Mouse (Mus musculus) E14TG2a.4 (cell line): ENCODE measurements around the gene Plin3.

Experiments
- H3K27me3 ChIP-seq: 2 replicates; pipeline ENCODE4 v1.6.1; 2014; ENCODE audit warnings: low read length, control low read depth; ENCODE audit not compliant: insufficient read depth
- H3K36me3 ChIP-seq: 2 replicates; pipeline ENCODE4 v1.6.1; 2014; ENCODE audit warnings: low read length, control low read depth; ENCODE audit not compliant: insufficient read depth
- H3K4me1 ChIP-seq: replicated peaks from 2 replicates; pipeline ENCODE4 v1.6.1; 2014; ENCODE audit warnings: low read depth, low read length, control low read depth
- H3K4me3 ChIP-seq: replicated peaks from 2 replicates; pipeline ENCODE4 v1.5.1; 2014; ENCODE audit warnings: mild to moderate bottlenecking, low read length
- H3K9me3 ChIP-seq: 2 replicates; pipeline ENCODE4 v1.6.1; 2014; ENCODE audit warnings: low read length, control low read depth
- CTCF ChIP-seq: conservative IDR thresholded peaks from 2 replicates; pipeline ENCODE4 v1.5.1; 2014; ENCODE audit warnings: low read length
- NANOG ChIP-seq: IDR thresholded peaks from 2 replicates; pipeline ENCODE4 v1.6.1; 2014; ENCODE audit warnings: borderline replicate concordance, low read length, mixed read lengths
- POU5F1 ChIP-seq: IDR thresholded peaks from 2 replicates; pipeline ENCODE4 v1.6.1; 2014; ENCODE audit warnings: low read length, borderline replicate concordance

The Plin3 gene

DNA sequence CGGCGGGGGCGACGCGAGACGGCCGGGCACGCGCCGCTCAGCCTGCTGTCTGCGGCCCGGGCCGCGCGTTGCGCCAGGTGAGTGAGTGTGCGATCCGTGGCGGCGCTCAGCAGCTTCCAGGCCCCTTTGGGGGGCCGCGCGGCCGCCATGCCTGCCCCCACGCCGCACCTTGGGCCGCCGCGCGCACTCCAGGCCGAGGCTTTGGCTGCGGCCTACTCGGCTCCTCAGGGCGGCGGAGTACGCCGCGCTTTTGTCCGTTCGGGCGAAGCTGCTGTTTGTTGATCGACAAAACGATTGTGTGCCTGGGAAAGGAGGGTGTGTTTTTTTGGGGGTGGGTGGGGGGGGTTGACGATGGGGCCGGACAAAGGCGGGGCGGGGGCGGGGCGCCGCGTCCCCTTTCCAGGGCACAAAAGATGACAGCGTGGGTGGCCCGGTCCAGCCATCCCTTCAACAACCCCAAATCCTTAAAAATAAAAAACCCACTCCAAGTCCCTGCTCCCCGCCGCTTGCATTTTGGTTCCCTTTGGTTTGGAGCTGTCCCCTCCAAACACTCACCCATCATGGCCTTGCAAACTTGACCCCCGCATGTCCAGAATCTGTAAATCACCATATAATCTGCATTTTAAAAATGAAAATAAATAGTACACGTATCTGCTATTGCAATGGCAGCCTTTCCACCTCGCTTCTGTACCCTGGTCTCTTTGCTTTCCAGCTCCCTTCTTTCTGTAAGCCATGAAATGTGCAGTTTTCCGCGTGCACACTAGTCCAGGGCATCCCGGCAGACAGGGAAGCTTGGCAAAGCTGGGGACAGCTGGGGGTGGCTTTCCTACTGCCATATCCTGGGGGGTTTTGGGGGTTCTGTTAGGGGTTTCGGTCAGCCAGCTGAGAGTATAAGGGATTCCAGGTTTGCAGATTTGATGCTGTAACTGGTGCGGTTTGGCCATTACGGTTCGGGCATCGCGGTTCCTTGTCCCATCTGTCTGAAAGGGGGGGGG lies 33.8 kb upstream of the Plin3 start:
- no peaks in the 10 kb centered on the region for H3K27me3 ChIP-seq
- peaks cover 77% of the 10 kb centered on the region for H3K4me1 ChIP-seq
- H3K36me3 ChIP-seq, result peaks cover 65% of the 10 kb centered on the region
- TF ChIP-seq CTCF (no peak), POU5F1 (no peak), NANOG (no peak)
- H3K9me3 ChIP-seq, result no peaks in the 10 kb centered on the region
- peak overlapping the region; percentile 92 for H3K4me3 ChIP-seq

DNA sequence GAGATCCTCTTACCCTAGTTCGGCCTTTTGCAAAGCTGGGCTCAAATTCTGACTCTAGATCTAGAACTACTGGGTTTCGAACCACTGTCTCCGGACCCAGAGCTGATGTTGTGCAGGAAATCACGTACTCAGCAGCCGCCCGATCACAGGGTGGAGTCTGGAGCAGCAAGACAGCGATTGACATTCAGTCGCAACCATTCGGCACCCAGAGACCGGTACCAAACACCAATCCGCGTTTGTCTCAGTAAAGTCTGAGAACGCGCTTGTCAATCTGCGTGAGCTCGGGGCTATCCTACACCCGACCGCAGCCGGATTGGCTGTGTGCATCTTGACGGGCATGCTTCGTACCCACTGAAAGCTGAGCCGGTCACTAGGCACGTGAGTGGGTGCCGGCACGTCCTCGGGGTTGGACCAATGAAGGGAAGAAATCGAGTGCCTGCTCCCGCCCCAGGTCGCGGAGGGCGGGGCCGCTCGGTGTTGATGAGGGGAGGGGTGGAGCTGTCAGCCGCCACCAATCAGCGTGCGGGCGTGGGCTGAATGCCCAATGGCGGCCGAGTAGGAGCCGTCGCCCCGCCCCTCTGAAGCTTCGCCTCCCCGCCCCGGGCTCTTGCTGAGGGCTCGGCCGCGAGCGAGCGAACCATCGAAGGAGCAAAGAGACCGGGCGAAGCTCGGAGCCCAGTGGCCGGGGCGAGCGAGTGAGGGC lies 32.9 kb upstream of the Plin3 start, which contains the start of gene Kdm4b:
TSS of gene Kdm4b (plus strand) at position 613 of the 703 bp plus-strand sequence.
- Histone ChIP-seq H3K27me3 (no peaks in the 10 kb centered on the region), H3K9me3 (no peaks in the 10 kb centered on the region), H3K36me3 (peaks cover 66% of the 10 kb centered on the region), H3K4me1 (peaks cover 75% of the 10 kb centered on the region), H3K4me3 (peak within 1 kb of the TSS; percentile 92)
- TF ChIP-seq POU5F1, result no peak

DNA sequence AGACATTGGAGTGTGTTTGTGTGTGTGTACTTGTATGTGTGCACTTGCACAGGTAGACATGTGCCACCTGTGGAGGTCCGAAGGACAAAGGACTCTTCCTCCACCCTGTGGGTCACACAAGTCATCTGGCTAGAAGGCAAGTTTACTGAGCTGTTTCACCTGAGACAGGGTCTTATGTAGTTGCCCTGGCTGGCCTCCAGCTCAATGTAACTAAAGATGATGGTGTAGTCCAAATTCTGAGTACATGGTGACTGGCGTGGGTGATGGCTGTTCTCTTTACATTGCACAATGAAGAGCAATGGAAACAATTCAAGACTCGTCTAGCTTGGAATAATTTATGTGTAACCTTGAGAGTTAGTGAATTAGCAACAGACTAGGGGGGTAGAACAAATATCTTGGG lies 31.7 kb upstream of the Plin3 start:
- no peaks in the 10 kb centered on the region for H3K27me3 ChIP-seq
- H3K4me3 ChIP-seq, result peak overlapping the region; percentile 77
- peaks cover 66% of the 10 kb centered on the region for H3K36me3 ChIP-seq
- no peak for TF ChIP-seq CTCF
- TF ChIP-seq NANOG, result no peak
- TF ChIP-seq POU5F1, result no peak
- H3K9me3 ChIP-seq, result no peaks in the 10 kb centered on the region
- H3K4me1 ChIP-seq, result peaks cover 74% of the 10 kb centered on the region

DNA sequence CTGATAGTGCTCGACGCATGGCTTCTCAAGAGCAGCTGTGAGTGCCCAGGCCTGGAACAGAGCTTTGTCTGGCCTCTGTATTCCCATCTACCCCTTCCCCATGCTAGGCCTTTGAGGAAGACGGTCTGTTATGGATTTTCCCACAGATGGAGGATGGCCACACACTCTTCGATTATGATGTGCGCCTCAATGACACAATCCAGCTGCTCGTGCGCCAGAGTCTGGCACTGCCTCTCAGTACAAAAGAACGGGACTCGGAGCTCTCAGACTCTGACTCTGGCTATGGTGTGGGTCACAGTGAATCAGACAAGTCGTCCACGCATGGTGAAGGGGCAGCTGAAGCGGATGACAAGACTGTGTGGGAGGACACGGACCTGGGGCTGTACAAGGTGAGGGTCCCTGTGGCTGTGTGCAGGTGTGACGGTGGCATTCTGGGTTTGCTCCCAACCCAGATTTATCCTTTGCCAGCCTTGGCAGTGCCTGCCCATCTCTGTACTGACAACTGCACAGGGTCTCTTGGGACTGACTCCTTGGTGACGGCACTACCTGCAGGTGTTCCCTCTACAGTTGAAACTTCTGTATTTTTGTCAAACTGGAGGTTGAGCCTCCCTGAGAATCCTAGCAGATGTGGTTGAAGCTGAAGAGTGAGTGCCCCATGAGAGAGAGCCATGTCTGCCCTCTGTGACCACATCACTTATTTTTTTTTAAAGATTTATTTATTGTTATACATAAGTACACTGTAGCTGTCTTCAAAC lies 16.7 kb upstream of the Plin3 start:
- Histone ChIP-seq H3K4me3 (0 out of 2 replicates have a peak overlapping the region, but pooled peaks have one; percentile 13), H3K9me3 (no peaks in the 10 kb centered on the region), H3K4me1 (peaks cover 88% of the 10 kb centered on the region), H3K27me3 (no peaks in the 10 kb centered on the region), H3K36me3 (peaks cover 98% of the 10 kb centered on the region)
- TF ChIP-seq POU5F1, result no peak
- no peak; the same call in 1 of the 2 replicates for TF ChIP-seq CTCF
- TF ChIP-seq NANOG, result no peak

DNA sequence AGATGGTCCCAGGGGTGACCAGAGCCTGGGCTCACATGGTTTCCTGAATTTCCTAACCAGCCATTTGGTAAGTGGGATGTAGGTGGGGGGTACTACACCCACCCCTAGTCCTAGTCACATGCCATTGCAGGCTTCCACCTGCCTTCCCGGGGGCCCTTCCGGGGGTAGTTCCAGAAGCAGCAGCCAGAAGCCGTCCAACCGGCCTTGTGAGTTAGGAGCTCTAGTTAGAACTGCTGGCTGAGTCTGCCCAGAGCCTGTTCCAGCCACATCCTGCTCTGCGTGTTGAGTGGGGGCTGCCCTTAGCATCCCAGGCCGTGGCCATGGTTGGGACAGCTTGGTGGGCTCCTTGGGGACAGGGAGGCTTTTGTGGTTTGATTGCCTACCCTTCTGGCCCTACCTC lies 15.4 kb upstream of the Plin3 start:
- no peaks in the 10 kb centered on the region for H3K9me3 ChIP-seq
- H3K27me3 ChIP-seq, result no peaks in the 10 kb centered on the region
- TF ChIP-seq CTCF (no peak), POU5F1 (no peak), NANOG (no peak)
- H3K4me1 ChIP-seq, result peaks cover 82% of the 10 kb centered on the region
- peaks cover 85% of the 10 kb centered on the region for H3K36me3 ChIP-seq
- H3K4me3 ChIP-seq, result peak overlapping the region; percentile 29; the same call in 1 of the 2 replicates

DNA sequence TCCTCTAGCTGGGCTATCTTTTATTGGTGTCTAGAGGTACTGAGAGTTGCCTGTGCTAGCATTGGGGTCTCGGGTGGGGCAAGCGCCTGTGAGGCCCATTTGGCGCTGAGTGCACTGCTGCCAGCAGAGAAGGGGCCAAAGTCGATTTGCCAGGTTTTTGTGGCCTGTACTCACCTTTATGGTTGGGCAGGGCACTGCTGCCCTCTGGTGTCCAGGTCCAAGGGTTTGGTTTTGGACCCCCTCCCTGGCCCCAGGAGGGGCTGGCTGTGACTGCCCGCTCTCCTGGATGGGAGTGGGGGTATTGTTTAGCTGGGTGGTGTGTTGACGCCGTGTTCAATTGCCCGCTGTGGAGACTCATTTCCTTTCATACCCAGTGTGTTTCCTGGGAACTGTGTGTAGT lies 13.2 kb upstream of the Plin3 start:
- Histone ChIP-seq H3K36me3 (peaks cover 63% of the 10 kb centered on the region), H3K4me3 (peak overlapping the region; percentile 94), H3K9me3 (no peaks in the 10 kb centered on the region), H3K27me3 (no peaks in the 10 kb centered on the region), H3K4me1 (peaks cover 78% of the 10 kb centered on the region)
- TF ChIP-seq CTCF (no peak), NANOG (no peak), POU5F1 (no peak)

DNA sequence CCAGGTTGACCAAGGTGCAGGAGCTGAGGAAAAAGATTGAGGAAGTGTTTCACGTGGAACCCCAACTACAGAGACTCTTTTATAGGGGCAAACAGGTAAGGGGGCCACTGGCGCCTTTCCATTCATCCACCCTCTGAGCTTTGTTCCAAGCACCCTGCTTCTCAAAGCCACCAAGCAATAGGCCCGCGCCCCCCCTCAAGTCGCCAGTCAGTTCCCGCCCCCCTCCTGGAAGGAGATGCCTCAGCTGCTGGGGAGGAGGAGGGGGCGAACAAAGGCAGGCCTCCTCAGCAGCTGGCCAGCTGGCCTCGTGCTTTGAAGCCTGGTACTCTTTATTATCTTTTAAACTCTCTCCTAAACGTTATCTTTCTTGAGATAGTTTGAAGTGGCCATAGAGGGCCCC lies 12.5 kb upstream of the Plin3 start:
- Histone ChIP-seq H3K27me3 (no peaks in the 10 kb centered on the region), H3K4me3 (peak overlapping the region; percentile 94), H3K9me3 (no peaks in the 10 kb centered on the region), H3K36me3 (peaks cover 56% of the 10 kb centered on the region), H3K4me1 (peaks cover 78% of the 10 kb centered on the region)
- TF ChIP-seq POU5F1 (no peak), NANOG (no peak), CTCF (no peak)

DNA sequence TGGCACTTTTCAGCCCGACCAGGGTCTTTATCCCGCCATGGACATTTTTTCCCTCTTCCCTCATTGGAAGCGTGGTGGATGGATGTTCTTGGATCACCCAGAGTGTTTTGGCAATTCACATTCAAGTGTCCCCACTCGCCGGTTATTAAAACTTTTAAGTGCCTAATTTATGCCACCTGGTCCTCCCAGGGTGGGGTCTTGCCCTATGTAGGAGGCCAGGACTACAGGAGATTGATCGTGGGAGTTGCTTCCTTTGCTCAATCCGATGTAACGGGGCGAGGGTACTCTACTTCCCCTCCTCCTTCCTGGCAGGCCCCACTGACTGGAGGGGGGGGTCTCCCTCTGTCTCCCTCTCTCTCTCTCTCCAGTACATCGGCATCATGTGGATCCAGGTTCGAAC lies 12.0 kb upstream of the Plin3 start:
- H3K4me3 ChIP-seq, result peak overlapping the region; percentile 94
- H3K4me1 ChIP-seq, result peaks cover 80% of the 10 kb centered on the region
- H3K36me3 ChIP-seq, result peaks cover 52% of the 10 kb centered on the region
- no peaks in the 10 kb centered on the region for H3K27me3 ChIP-seq
- H3K9me3 ChIP-seq, result no peaks in the 10 kb centered on the region
- TF ChIP-seq NANOG (no peak), CTCF (no peak), POU5F1 (no peak)
